Mouse (Mus musculus): Measurements from ENCODE around the gene Clec3b. TPM values are rescaled to one million over a fixed set of nuclear protein-coding genes. Genes with fewer than 3 reads are reported as not detected.

Clec3b gene
- total RNA-seq, 1 experiment, result not detected

GRCm38 (mm10) chr9:123127663-123128062 lies 23.1 kb upstream of the Clec3b start:
- TF ChIP-seq CHD2 (IDR thresholded peaks at IDR 0.05; ENCODE audit: low read depth, low read length) (no peak), HCFC1 (IDR thresholded peaks at IDR 0.05; ENCODE audit: borderline replicate concordance, insufficient read depth, low read length) (no peak), ZNF384 (IDR thresholded peaks at IDR 0.05; ENCODE audit: low read depth, low read length) (no peak), ZC3H11A (IDR thresholded peaks at IDR 0.05; ENCODE audit: borderline replicate concordance, low read depth, low read length) (no peak), MAFK (IDR thresholded peaks at IDR 0.05; ENCODE audit: insufficient read depth, low read depth, low read length) (no peak)
- Histone ChIP-seq H3K4me3 (ENCODE audit: insufficient read depth in 1 of 2, low read depth in 1 of 2, low read length in 2 of 2, poor library complexity in 1 of 2, severe bottlenecking in 1 of 2) (no peak overlapping the region), H3K27ac (ENCODE audit: insufficient read depth, low read depth, low read length, poor library complexity, severe bottlenecking) (no peak overlapping the region), H3K4me1 (ENCODE audit: control insufficient read depth in 2 of 2, insufficient read depth in 2 of 2, low read length in 2 of 2, poor library complexity in 1 of 2) (no peaks in the 10 kb centered on the region), H3K36me3 (ENCODE audit: control insufficient read depth, insufficient read depth, low read length, poor library complexity, severe bottlenecking) (peaks cover 47% of the 10 kb centered on the region), H3K9me3 (ENCODE audit: control insufficient read depth, insufficient read depth, low read depth, low read length) (no peaks in the 10 kb centered on the region), H3K9ac (ENCODE audit: insufficient read depth, low read depth, low read length, poor library complexity, severe bottlenecking) (no peak overlapping the region)
- DNase-seq (ENCODE audit: low read depth, low spot score), result no peak
- in situ Hi-C loops (cut with MboI; ENCODE audit: low sequenced_read_pairs in 2 of 2, unreplicated experiment in 2 of 2), result no loop called here

- no peak for DNase-seq (ENCODE audit: low read depth, low spot score)
- Histone ChIP-seq H3K4me1 (ENCODE audit: control insufficient read depth in 2 of 2, insufficient read depth in 2 of 2, low read length in 2 of 2, poor library complexity in 1 of 2) (no peaks in the 10 kb centered on the region; a peak in 1 of 4 replicates), H3K9me3 (ENCODE audit: control insufficient read depth, insufficient read depth, low read depth, low read length) (no peaks in the 10 kb centered on the region), H3K9ac (ENCODE audit: insufficient read depth, low read depth, low read length, poor library complexity, severe bottlenecking) (no peak overlapping the region), H3K36me3 (ENCODE audit: control insufficient read depth, insufficient read depth, low read length, poor library complexity, severe bottlenecking) (peaks cover 56% of the 10 kb centered on the region), H3K27ac (ENCODE audit: insufficient read depth, low read depth, low read length, poor library complexity, severe bottlenecking) (no peak overlapping the region), H3K4me3 (ENCODE audit: insufficient read depth in 1 of 2, low read depth in 1 of 2, low read length in 2 of 2, poor library complexity in 1 of 2, severe bottlenecking in 1 of 2) (no peak overlapping the region)
- in situ Hi-C loops (cut with MboI; ENCODE audit: low sequenced_read_pairs in 2 of 2, unreplicated experiment in 2 of 2), result no loop called here
- no peak for TF ChIP-seq ZC3H11A (IDR thresholded peaks at IDR 0.05; ENCODE audit: borderline replicate concordance, low read depth, low read length)
- no peak for TF ChIP-seq HCFC1 (IDR thresholded peaks at IDR 0.05; ENCODE audit: borderline replicate concordance, insufficient read depth, low read length)
- no peak for TF ChIP-seq ZNF384 (IDR thresholded peaks at IDR 0.05; ENCODE audit: low read depth, low read length)
- no peak for TF ChIP-seq CHD2 (IDR thresholded peaks at IDR 0.05; ENCODE audit: low read depth, low read length)
- no peak for TF ChIP-seq MAFK (IDR thresholded peaks at IDR 0.05; ENCODE audit: insufficient read depth, low read depth, low read length)
Observed at GRCm38 (mm10) chr9:123132994-123133393, 17.8 kb upstream of the Clec3b start.

- no peaks in the 10 kb centered on the region for H3K9me3 ChIP-seq (ENCODE audit: control insufficient read depth, insufficient read depth, low read depth, low read length)
- H3K4me3 ChIP-seq (ENCODE audit: insufficient read depth in 1 of 2, low read depth in 1 of 2, low read length in 2 of 2, poor library complexity in 1 of 2, severe bottlenecking in 1 of 2), result no peak overlapping the region
- no peaks in the 10 kb centered on the region; a peak in 1 of 4 replicates for H3K4me1 ChIP-seq (ENCODE audit: control insufficient read depth in 2 of 2, insufficient read depth in 2 of 2, low read length in 2 of 2, poor library complexity in 1 of 2)
- TF ChIP-seq CHD2 (IDR thresholded peaks at IDR 0.05; ENCODE audit: low read depth, low read length) (no peak), MAFK (IDR thresholded peaks at IDR 0.05; ENCODE audit: insufficient read depth, low read depth, low read length) (no peak), ZC3H11A (IDR thresholded peaks at IDR 0.05; ENCODE audit: borderline replicate concordance, low read depth, low read length) (no peak), HCFC1 (IDR thresholded peaks at IDR 0.05; ENCODE audit: borderline replicate concordance, insufficient read depth, low read length) (no peak), ZNF384 (IDR thresholded peaks at IDR 0.05; ENCODE audit: low read depth, low read length) (no peak)
- no peak overlapping the region for H3K27ac ChIP-seq (ENCODE audit: insufficient read depth, low read depth, low read length, poor library complexity, severe bottlenecking)
- no peak overlapping the region for H3K9ac ChIP-seq (ENCODE audit: insufficient read depth, low read depth, low read length, poor library complexity, severe bottlenecking)
- no peak for DNase-seq (ENCODE audit: low read depth, low spot score)
- in situ Hi-C loops (cut with MboI; ENCODE audit: low sequenced_read_pairs in 2 of 2, unreplicated experiment in 2 of 2), result no loop called here
- H3K36me3 ChIP-seq (ENCODE audit: control insufficient read depth, insufficient read depth, low read length, poor library complexity, severe bottlenecking), result peaks cover 38% of the 10 kb centered on the region
Observed at GRCm38 (mm10) chr9:123136953-123137682, 13.6 kb upstream of the Clec3b start.

GRCm38 (mm10) chr9:123138891-123139474 lies 11.8 kb upstream of the Clec3b start:
- in situ Hi-C loops (cut with MboI; ENCODE audit: low sequenced_read_pairs in 2 of 2, unreplicated experiment in 2 of 2), result no loop called here
- peaks cover 9% of the 10 kb centered on the region; the same call in 1 of the 2 replicates for H3K9me3 ChIP-seq (ENCODE audit: control insufficient read depth, insufficient read depth, low read depth, low read length)
- H3K9ac ChIP-seq (ENCODE audit: insufficient read depth, low read depth, low read length, poor library complexity, severe bottlenecking), result no peak overlapping the region
- H3K27ac ChIP-seq (ENCODE audit: insufficient read depth, low read depth, low read length, poor library complexity, severe bottlenecking), result no peak overlapping the region
- TF ChIP-seq HCFC1 (IDR thresholded peaks at IDR 0.05; ENCODE audit: borderline replicate concordance, insufficient read depth, low read length) (no peak), MAFK (IDR thresholded peaks at IDR 0.05; ENCODE audit: insufficient read depth, low read depth, low read length) (no peak), ZNF384 (IDR thresholded peaks at IDR 0.05; ENCODE audit: low read depth, low read length) (no peak), CHD2 (IDR thresholded peaks at IDR 0.05; ENCODE audit: low read depth, low read length) (no peak), ZC3H11A (IDR thresholded peaks at IDR 0.05; ENCODE audit: borderline replicate concordance, low read depth, low read length) (no peak)
- no peak overlapping the region for H3K4me3 ChIP-seq (ENCODE audit: insufficient read depth in 1 of 2, low read depth in 1 of 2, low read length in 2 of 2, poor library complexity in 1 of 2, severe bottlenecking in 1 of 2)
- peaks cover 29% of the 10 kb centered on the region for H3K36me3 ChIP-seq (ENCODE audit: control insufficient read depth, insufficient read depth, low read length, poor library complexity, severe bottlenecking)
- no peak for DNase-seq (ENCODE audit: low read depth, low spot score)
- no peaks in the 10 kb centered on the region; a peak in 1 of 4 replicates for H3K4me1 ChIP-seq (ENCODE audit: control insufficient read depth in 2 of 2, insufficient read depth in 2 of 2, low read length in 2 of 2, poor library complexity in 1 of 2)
